8 mouse cellular contexts compared by ENCODE assay signal in genomic region chr2:180117485-180118194, GRCm38 (mm10). TPM values are rescaled to one million over a fixed set of nuclear protein-coding genes. Genes with fewer than 3 reads are reported as not detected.
DNase-seq lines count a peak whose midpoint lies in the region; ATAC-seq lines count a peak whose summit lies in the region.

No protein-coding gene starts in this region.

- H3K4me1 ChIP-seq in kidney, embryonic 15.5 days = peaks cover 50% of the 10 kb centered on the region
- peaks cover 36% of the 10 kb centered on the region for H3K4me1 ChIP-seq in kidney, embryonic 16.5 days (ENCODE audit: insufficient read depth, low read length)
- peaks cover 54% of the 10 kb centered on the region for H3K4me1 ChIP-seq in embryonic facial prominence, embryonic 15.5 days
- H3K4me1 ChIP-seq in hindbrain, embryonic 15.5 days (replicated peaks) = peaks cover 60% of the 10 kb centered on the region
- peaks cover 54% of the 10 kb centered on the region for H3K4me1 ChIP-seq in lung, embryonic 15.5 days

- DNase-seq in adrenal gland, postnatal 10 days = peak; percentile 47
- peak; percentile 58 to 71 for DNase-seq in right cerebral cortex, adult 2 months (ENCODE audit: low spot score in 2 of 2)
- no peak for DNase-seq in spleen, adult 18-20 months

- 10% methylated on average over 13 of the region's 13 CpGs for WGBS in kidney, embryonic 15.5 days
- WGBS in kidney, embryonic 16.5 days = 12% methylated on average over 13 of the region's 13 CpGs
- WGBS in embryonic facial prominence, embryonic 15.5 days = 8% methylated on average over 13 of the region's 13 CpGs
- 7% methylated on average over 13 of the region's 13 CpGs for WGBS in hindbrain, embryonic 15.5 days
- 5% methylated on average over 13 of the region's 13 CpGs for WGBS in lung, embryonic 15.5 days

- no peak overlapping the region for H3K4me3 ChIP-seq in kidney, embryonic 15.5 days (replicated peaks)
- no peak overlapping the region for H3K4me3 ChIP-seq in kidney, embryonic 16.5 days (ENCODE audit: low read length)
- no peak overlapping the region for H3K4me3 ChIP-seq in embryonic facial prominence, embryonic 15.5 days (replicated peaks)
- no peak overlapping the region for H3K4me3 ChIP-seq in hindbrain, embryonic 15.5 days
- H3K4me3 ChIP-seq in lung, embryonic 15.5 days = no peak overlapping the region

- H3K9ac ChIP-seq in kidney, embryonic 15.5 days = no peak overlapping the region
- H3K9ac ChIP-seq in kidney, embryonic 16.5 days (replicated peaks; ENCODE audit: low read length) = no peak overlapping the region
- H3K9ac ChIP-seq in embryonic facial prominence, embryonic 15.5 days = no peak overlapping the region
- H3K9ac ChIP-seq in hindbrain, embryonic 15.5 days = peak overlapping the region; percentile 9
- no peak overlapping the region for H3K9ac ChIP-seq in lung, embryonic 15.5 days

- H3K27ac ChIP-seq in kidney, embryonic 15.5 days = no peak overlapping the region
- no peak overlapping the region for H3K27ac ChIP-seq in kidney, embryonic 16.5 days (ENCODE audit: low read length)
- H3K27ac ChIP-seq in embryonic facial prominence, embryonic 15.5 days (replicated peaks) = no peak overlapping the region; the same call in 1 of the 2 replicates
- peak overlapping the region; percentile 67 for H3K27ac ChIP-seq in hindbrain, embryonic 15.5 days (replicated peaks)
- peak overlapping the region; percentile 65; the same call in 1 of the 2 replicates for H3K27ac ChIP-seq in lung, embryonic 15.5 days

- H3K36me3 ChIP-seq in kidney, embryonic 15.5 days = peaks cover 3% of the 10 kb centered on the region; the same call in 1 of the 2 replicates
- no peaks in the 10 kb centered on the region for H3K36me3 ChIP-seq in kidney, embryonic 16.5 days (ENCODE audit: insufficient read depth, low read length)
- H3K36me3 ChIP-seq in embryonic facial prominence, embryonic 15.5 days = 0 out of 2 replicates have a peak, but pooled peaks cover 5% of the 10 kb centered on the region
- H3K36me3 ChIP-seq in hindbrain, embryonic 15.5 days = no peaks in the 10 kb centered on the region
- no peaks in the 10 kb centered on the region for H3K36me3 ChIP-seq in lung, embryonic 15.5 days

- no peaks in the 10 kb centered on the region for H3K9me3 ChIP-seq in kidney, embryonic 15.5 days (replicated peaks)
- no peaks in the 10 kb centered on the region for H3K9me3 ChIP-seq in kidney, embryonic 16.5 days (ENCODE audit: low read length)
- no peaks in the 10 kb centered on the region for H3K9me3 ChIP-seq in embryonic facial prominence, embryonic 15.5 days (replicated peaks)
- H3K9me3 ChIP-seq in hindbrain, embryonic 15.5 days = no peaks in the 10 kb centered on the region
- H3K9me3 ChIP-seq in lung, embryonic 15.5 days = no peaks in the 10 kb centered on the region

- peaks cover 9% of the 10 kb centered on the region; the same call in 1 of the 2 replicates for H3K27me3 ChIP-seq in kidney, embryonic 15.5 days
- no peaks in the 10 kb centered on the region for H3K27me3 ChIP-seq in kidney, embryonic 16.5 days (ENCODE audit: insufficient read depth, low read length)
- H3K27me3 ChIP-seq in embryonic facial prominence, embryonic 15.5 days = peaks cover 1% of the 10 kb centered on the region; the same call in 1 of the 2 replicates
- H3K27me3 ChIP-seq in hindbrain, embryonic 15.5 days = no peaks in the 10 kb centered on the region
- no peaks in the 10 kb centered on the region; the same call in 1 of the 2 replicates for H3K27me3 ChIP-seq in lung, embryonic 15.5 days

- peak overlapping the region; percentile 94; the same call in 1 of the 2 replicates for H3K4me2 ChIP-seq in kidney, embryonic 15.5 days
- no peak overlapping the region for H3K4me2 ChIP-seq in kidney, embryonic 16.5 days (replicated peaks; ENCODE audit: low read depth, low read length)
- H3K4me2 ChIP-seq in embryonic facial prominence, embryonic 15.5 days (replicated peaks) = peak overlapping the region; percentile 87; the same call in 1 of the 2 replicates
- peak overlapping the region; percentile 98 for H3K4me2 ChIP-seq in hindbrain, embryonic 15.5 days
- H3K4me2 ChIP-seq in lung, embryonic 15.5 days = peak overlapping the region; percentile 92

- no peak for ATAC-seq in kidney, embryonic 15.5 days (replicated peaks; ENCODE audit: low FRiP score)
- ATAC-seq in kidney, embryonic 16.5 days (ENCODE audit: low FRiP score, low TSS enrichment) = no peak
- ATAC-seq in embryonic facial prominence, embryonic 15.5 days (ENCODE audit: insufficient number of reproducible peaks, low FRiP score, low TSS enrichment, low read depth) = no peak
- ATAC-seq in hindbrain, embryonic 15.5 days (ENCODE audit: low FRiP score, low read depth) = peak; percentile 38
- no peak for ATAC-seq in lung, embryonic 15.5 days (ENCODE audit: borderline replicate concordance, extremely low read depth, low FRiP score, low TSS enrichment)

RNA-seq across cellular contexts. Expression of gene Osbpl2, which starts 1.5 kb away (rescaled TPM):
- 30.3 and 32.1 TPM in 2 replicates for polyA plus RNA-seq in kidney, embryonic 15.5 days (2015; fragmentation: Nextera tagmentation; extraction: Ambion mirVana)
- 35.2 and 36.3 TPM in 2 replicates for polyA plus RNA-seq in kidney, embryonic 16.5 days (2015; fragmentation: Nextera tagmentation; extraction: Ambion mirVana)
- total RNA-seq in adrenal gland, postnatal 10 days (2021) = 10 to 100 TPM; 30.2 to 34.0 TPM
- 42.6 and 43.0 TPM in 2 replicates for polyA plus RNA-seq in embryonic facial prominence, embryonic 15.5 days (2015; fragmentation: Nextera tagmentation; extraction: Ambion mirVana)
- 71.0 and 72.7 TPM in 2 replicates for polyA plus RNA-seq in hindbrain, embryonic 15.5 days (2015; fragmentation: Nextera tagmentation; extraction: Ambion mirVana)
- 30.9 and 32.5 TPM in 2 replicates for polyA plus RNA-seq in lung, embryonic 15.5 days (2015; fragmentation: Nextera tagmentation; extraction: Ambion mirVana)

RNA-seq across cellular contexts. Expression of gene Hrh3, which starts 13.4 kb away (rescaled TPM):
- polyA plus RNA-seq in kidney, embryonic 15.5 days (2015; fragmentation: Nextera tagmentation; extraction: Ambion mirVana) = not detected in 2 replicates
- polyA plus RNA-seq in kidney, embryonic 16.5 days (2015; fragmentation: Nextera tagmentation; extraction: Ambion mirVana) = not detected in 2 replicates
- under 1 TPM; 0.09 to 0.76 TPM for total RNA-seq in adrenal gland, postnatal 10 days (2021)
- polyA plus RNA-seq in embryonic facial prominence, embryonic 15.5 days (2015; fragmentation: Nextera tagmentation; extraction: Ambion mirVana) = 0.13 and 0.40 TPM in 2 replicates
- polyA plus RNA-seq in hindbrain, embryonic 15.5 days (2015; fragmentation: Nextera tagmentation; extraction: Ambion mirVana) = 2.0 and 2.6 TPM in 2 replicates
- not detected in 2 replicates for polyA plus RNA-seq in lung, embryonic 15.5 days (2015; fragmentation: Nextera tagmentation; extraction: Ambion mirVana)

RNA-seq across cellular contexts. Expression of gene Mtg2, which starts 47.3 kb away (rescaled TPM):
- polyA plus RNA-seq in kidney, embryonic 15.5 days (2015; fragmentation: Nextera tagmentation; extraction: Ambion mirVana) = 26.4 TPM in 2 replicates
- 27.3 and 29.6 TPM in 2 replicates for polyA plus RNA-seq in kidney, embryonic 16.5 days (2015; fragmentation: Nextera tagmentation; extraction: Ambion mirVana)
- total RNA-seq in adrenal gland, postnatal 10 days (2021) = 10 to 100 TPM; 13.1 to 18.9 TPM
- polyA plus RNA-seq in embryonic facial prominence, embryonic 15.5 days (2015; fragmentation: Nextera tagmentation; extraction: Ambion mirVana) = 24.3 and 25.6 TPM in 2 replicates
- 30.3 and 34.8 TPM in 2 replicates for polyA plus RNA-seq in hindbrain, embryonic 15.5 days (2015; fragmentation: Nextera tagmentation; extraction: Ambion mirVana)
- 26.4 and 26.6 TPM in 2 replicates for polyA plus RNA-seq in lung, embryonic 15.5 days (2015; fragmentation: Nextera tagmentation; extraction: Ambion mirVana)

RNA-seq across cellular contexts. Expression of gene Adrm1, which starts 53.6 kb away (rescaled TPM):
- polyA plus RNA-seq in kidney, embryonic 15.5 days (2015; fragmentation: Nextera tagmentation; extraction: Ambion mirVana) = 193 and 207 TPM in 2 replicates
- 200 and 208 TPM in 2 replicates for polyA plus RNA-seq in kidney, embryonic 16.5 days (2015; fragmentation: Nextera tagmentation; extraction: Ambion mirVana)
- 100 to 1,000 TPM; 102 to 111 TPM for total RNA-seq in adrenal gland, postnatal 10 days (2021)
- 176 and 190 TPM in 2 replicates for polyA plus RNA-seq in embryonic facial prominence, embryonic 15.5 days (2015; fragmentation: Nextera tagmentation; extraction: Ambion mirVana)
- polyA plus RNA-seq in hindbrain, embryonic 15.5 days (2015; fragmentation: Nextera tagmentation; extraction: Ambion mirVana) = 189 and 207 TPM in 2 replicates
- 184 and 191 TPM in 2 replicates for polyA plus RNA-seq in lung, embryonic 15.5 days (2015; fragmentation: Nextera tagmentation; extraction: Ambion mirVana)

Comparison
In these comparisons a context has a peak if more than half of its experiments do, and no peak if none do; other contexts are left out.
1. H3K27ac ChIP-seq: peak in hindbrain, embryonic 15.5 days (single experiment) and lung, embryonic 15.5 days (single experiment); none in kidney, embryonic 15.5 days (single experiment), kidney, embryonic 16.5 days (single experiment) and embryonic facial prominence, embryonic 15.5 days (single experiment).
2. DNase-seq: peak in adrenal gland, postnatal 10 days (single experiment) and right cerebral cortex, adult 2 months (2 of 2); none in spleen, adult 18-20 months (0 of 2).